Mouse (Mus musculus): ENCODE data around the gene Uckl1.
A peak's percentile ranks its signal among the peaks of the same experiment; 100 is the strongest.

The Uckl1 gene

GRCm38 (mm10) chr2:181590471-181590870 is 5.8 kb upstream of the Uckl1 start:
- no peak for DNase-seq (ENCODE audit: extremely low spot score, low read depth, low spot score)

- DNase-seq (ENCODE audit: extremely low spot score, low read depth, low spot score): no peak
These were observed 5.0 kb upstream of the Uckl1 start for GRCm38 (mm10) chr2:181589732-181590105.

- DNase-seq (ENCODE audit: extremely low spot score, low read depth, low spot score): no peak
These were observed 4.5 kb upstream of the Uckl1 start for GRCm38 (mm10) chr2:181589011-181589731.

- no peak for DNase-seq (ENCODE audit: extremely low spot score, low read depth, low spot score)
These were observed 3.6 kb upstream of the Uckl1 start for GRCm38 (mm10) chr2:181588229-181588780.

GRCm38 (mm10) chr2:181587796-181588195 is 3.1 kb upstream of the Uckl1 start:
- DNase-seq (ENCODE audit: extremely low spot score, low read depth, low spot score): no peak

- DNase-seq (ENCODE audit: extremely low spot score, low read depth, low spot score): no peak
These were observed 1.4 kb upstream of the Uckl1 start for GRCm38 (mm10) chr2:181586124-181586523.

GRCm38 (mm10) chr2:181585506-181585905 is 814 bp upstream of the Uckl1 start:
- no peak for DNase-seq (ENCODE audit: extremely low spot score, low read depth, low spot score)

GRCm38 (mm10) chr2:181583460-181584257 is 1.0 kb downstream of the Uckl1 start:
- no peak for DNase-seq (ENCODE audit: extremely low spot score, low read depth, low spot score)

- no peak for DNase-seq (ENCODE audit: extremely low spot score, low read depth, low spot score)
These were observed 1.8 kb downstream of the Uckl1 start for GRCm38 (mm10) chr2:181582939-181583338.

- DNase-seq (ENCODE audit: extremely low spot score, low read depth, low spot score): no peak
These were observed 2.3 kb downstream of the Uckl1 start for GRCm38 (mm10) chr2:181582358-181582757.

GRCm38 (mm10) chr2:181581402-181582120 is 3.1 kb downstream of the Uckl1 start:
- no peak for DNase-seq (ENCODE audit: extremely low spot score, low read depth, low spot score)

GRCm38 (mm10) chr2:181581016-181581401 is 3.7 kb downstream of the Uckl1 start:
- DNase-seq (ENCODE audit: extremely low spot score, low read depth, low spot score): peak; percentile 84

GRCm38 (mm10) chr2:181580131-181580772 is 4.4 kb downstream of the Uckl1 start:
- no peak for DNase-seq (ENCODE audit: extremely low spot score, low read depth, low spot score)

GRCm38 (mm10) chr2:181579681-181580080 is 5.0 kb downstream of the Uckl1 start:
- no peak for DNase-seq (ENCODE audit: extremely low spot score, low read depth, low spot score)

GRCm38 (mm10) chr2:181578790-181579618 is 5.7 kb downstream of the Uckl1 start:
- no peak for DNase-seq (ENCODE audit: extremely low spot score, low read depth, low spot score)

GRCm38 (mm10) chr2:181577981-181578581 is 6.6 kb downstream of the Uckl1 start:
- DNase-seq (ENCODE audit: extremely low spot score, low read depth, low spot score): no peak

- DNase-seq (ENCODE audit: extremely low spot score, low read depth, low spot score): no peak
These were observed 7.6 kb downstream of the Uckl1 start for GRCm38 (mm10) chr2:181577126-181577525.

- no peak for DNase-seq (ENCODE audit: extremely low spot score, low read depth, low spot score)
These were observed 8.1 kb downstream of the Uckl1 start for GRCm38 (mm10) chr2:181576613-181577012.

- DNase-seq (ENCODE audit: extremely low spot score, low read depth, low spot score): no peak
These were observed 9.7 kb downstream of the Uckl1 start for GRCm38 (mm10) chr2:181574921-181575545.
